ENCODE assay signal across 8 mouse cellular contexts in genomic region chr4:13206679-13207553, GRCm38 (mm10).
DNase-seq lines count a peak whose midpoint lies in the region; ATAC-seq lines count a peak whose summit lies in the region.

No protein-coding gene starts in this region.

- peak overlapping the region; percentile 9 for H3K9ac ChIP-seq in embryonic facial prominence, embryonic 11.5 days (replicated peaks; ENCODE audit: low read length)

- H3K4me3 ChIP-seq in embryonic facial prominence, embryonic 11.5 days (ENCODE audit: low read depth, low read length), result no peak overlapping the region

- DNase-seq in heart, adult 11 months, result peak; percentile 82
- no peak for DNase-seq in heart, adult 9 months (ENCODE audit: low spot score in 2 of 2)
- peak; percentile 49 for DNase-seq in embryonic facial prominence, embryonic 11.5 days (ENCODE audit: low spot score)
- DNase-seq in heart, postnatal 10 days, result peak; percentile 13 to 18
- DNase-seq in left cerebral cortex, postnatal 10 days (ENCODE audit: extremely low spot score in 1 of 2, low spot score in 2 of 2), result peak; percentile 42 to 48
- peak; percentile 39 for DNase-seq in retina, postnatal 1 day
- DNase-seq in spleen, postnatal 36 days (ENCODE audit: low spot score in 2 of 2), result no peak
- no peak for DNase-seq in lung, postnatal 25 days (ENCODE audit: low spot score)

- no peaks in the 10 kb centered on the region for H3K4me1 ChIP-seq in embryonic facial prominence, embryonic 11.5 days (ENCODE audit: control insufficient read depth, insufficient read depth, low read length)

- ATAC-seq in embryonic facial prominence, embryonic 11.5 days (replicated peaks; ENCODE audit: insufficient number of reproducible peaks, low FRiP score, low TSS enrichment, low read depth), result no peak

- H3K27ac ChIP-seq in embryonic facial prominence, embryonic 11.5 days (replicated peaks; ENCODE audit: low read depth, low read length), result no peak overlapping the region

- no peaks in the 10 kb centered on the region for H3K27me3 ChIP-seq in embryonic facial prominence, embryonic 11.5 days (ENCODE audit: control insufficient read depth, insufficient read depth, low read length)

- intact Hi-C loops in heart, postnatal 10 days (cut with DNase I), result no loop called here
- intact Hi-C loops in left cerebral cortex, postnatal 10 days (cut with DNase I), result no loop called here

- no peak overlapping the region for H3K4me2 ChIP-seq in embryonic facial prominence, embryonic 11.5 days (ENCODE audit: low read depth, low read length)

- H3K9me3 ChIP-seq in embryonic facial prominence, embryonic 11.5 days (replicated peaks; ENCODE audit: control insufficient read depth, low read length), result no peaks in the 10 kb centered on the region

- H3K36me3 ChIP-seq in embryonic facial prominence, embryonic 11.5 days (replicated peaks; ENCODE audit: control insufficient read depth, insufficient read depth, low read depth, low read length), result no peaks in the 10 kb centered on the region

- 31% methylated on average over 11 of the region's 11 CpGs for WGBS in embryonic facial prominence, embryonic 11.5 days

Comparison
In these comparisons a context has a peak if more than half of its experiments do, and no peak if none do; other contexts are left out.
1. DNase-seq: peak in heart, adult 11 months (single experiment), embryonic facial prominence, embryonic 11.5 days (single experiment), heart, postnatal 10 days (2 of 2), left cerebral cortex, postnatal 10 days (2 of 2) and retina, postnatal 1 day (single experiment); none in heart, adult 9 months (0 of 2), spleen, postnatal 36 days (0 of 2) and lung, postnatal 25 days (single experiment).